Mouse (Mus musculus): ENCODE results near the gene Prkcz.

- TF ChIP-seq POU5F1 (IDR thresholded peaks at IDR 0.05; ENCODE audit: borderline replicate concordance, low read length) (no peak), CTCF (conservative IDR thresholded peaks at IDR 0.05; ENCODE audit: low read length) (no peak), NANOG (IDR thresholded peaks at IDR 0.05; ENCODE audit: borderline replicate concordance, low read length) (no peak)
These were observed 80.4 kb downstream of the Prkcz start for GRCm38 (mm10) chr4:155280768-155281121.

All from E14TG2a.4 (cell line).